Comparison of ENCODE assay signal across 17 mouse cellular contexts in the genomic region with DNA sequence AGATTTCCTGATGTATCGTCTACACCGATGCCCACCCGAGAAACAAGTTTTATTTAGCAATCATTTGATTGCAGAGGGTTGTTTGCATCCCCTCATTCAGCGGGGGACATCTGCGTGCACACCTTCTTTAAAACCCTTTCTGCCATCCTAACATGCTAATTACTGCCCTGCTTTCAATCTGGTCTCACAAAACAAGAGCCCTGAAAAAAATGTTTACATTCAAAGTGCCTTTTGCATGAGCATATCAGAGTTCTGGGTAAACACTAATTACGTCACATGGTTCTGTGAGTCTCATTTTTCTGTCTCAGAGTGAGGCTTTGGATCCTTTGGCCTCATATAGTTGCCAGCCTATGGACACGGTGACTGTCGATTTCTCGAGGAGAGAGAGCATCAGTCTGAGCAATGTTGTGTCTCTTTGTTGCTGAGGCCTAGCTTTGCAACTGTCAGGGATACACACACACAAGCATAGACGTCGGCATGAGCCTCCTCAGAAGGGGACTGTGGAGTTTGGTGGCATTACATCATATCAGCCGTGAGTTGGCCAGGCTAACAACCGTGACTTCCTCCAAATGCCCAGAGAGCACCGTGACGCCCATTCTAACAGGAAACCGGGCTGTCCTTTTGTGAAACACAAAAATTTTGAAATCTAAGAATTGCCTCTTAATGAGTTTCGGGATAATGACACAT.
DNase-seq lines count a peak whose midpoint lies in the region; ATAC-seq and TF ChIP-seq lines count a peak whose summit lies in the region.
"Had no signal": no experiment of that assay in that cellular context is flagged by ENCODE, and none has a peak within 500 bp of the region (broad histone marks: within the 10 kb centered on the region; RNA-seq: fewer than 3 reads in every experiment).

No protein-coding gene starts in this region.

- WGBS in liver, postnatal 0 days (ENCODE audit: insufficient replicate concordance), result 57% methylated on average over 17 of the region's 17 CpGs
- WGBS in liver, embryonic 12.5 days (ENCODE audit: insufficient replicate concordance), result 59% methylated on average over 17 of the region's 17 CpGs
- WGBS in hindbrain, embryonic 11.5 days, result 62% methylated on average over 17 of the region's 17 CpGs
- 41% methylated on average over 17 of the region's 17 CpGs for WGBS in midbrain, embryonic 16.5 days
- WGBS in heart, embryonic 12.5 days, result 77% methylated on average over 17 of the region's 17 CpGs

- no peak for TF ChIP-seq CTCF in liver, postnatal 0 days (IDR thresholded peaks at IDR 0.05; ENCODE audit: low read depth)

- peak; percentile 43; the same call in 1 of the 2 replicates for ATAC-seq in liver, postnatal 0 days
- ATAC-seq in liver, embryonic 12.5 days, result no peak
- peak; percentile 34; the same call in 1 of the 2 replicates for ATAC-seq in hindbrain, embryonic 11.5 days (ENCODE audit: low FRiP score)
- ATAC-seq in midbrain, embryonic 16.5 days, result peak; percentile 43
- ATAC-seq in heart, embryonic 12.5 days (ENCODE audit: insufficient number of reproducible peaks, low FRiP score), result no peak
- no peak for ATAC-seq in erythroid progenitor cell, adult 5-6 weeks (replicated peaks; ENCODE audit: low FRiP score, poor library complexity, severe bottlenecking)
- ATAC-seq: Patski had no signal

- no peak for TF ChIP-seq EP300 in liver, postnatal 0 days (IDR thresholded peaks at IDR 0.05; ENCODE audit: low read depth)

- no peaks in the 10 kb centered on the region for H3K9me3 ChIP-seq in liver, postnatal 0 days (ENCODE audit: low read length)
- no peaks in the 10 kb centered on the region for H3K9me3 ChIP-seq in liver, embryonic 12.5 days (replicated peaks)
- no peaks in the 10 kb centered on the region for H3K9me3 ChIP-seq in hindbrain, embryonic 11.5 days (ENCODE audit: control insufficient read depth, low read length)
- H3K9me3 ChIP-seq in midbrain, embryonic 16.5 days (replicated peaks; ENCODE audit: control insufficient read depth, low read length, poor library complexity, severe bottlenecking), result no peaks in the 10 kb centered on the region
- H3K9me3 ChIP-seq in heart, embryonic 12.5 days (replicated peaks), result no peaks in the 10 kb centered on the region
- H3K9me3 ChIP-seq: embryonic facial prominence, embryonic 12.5 days; heart, embryonic 15.5 days; liver, embryonic 13.5 days had no signal

- peaks cover 5% of the 10 kb centered on the region; the same call in 1 of the 2 replicates for H3K4me1 ChIP-seq in liver, postnatal 0 days (ENCODE audit: insufficient read depth)
- no peaks in the 10 kb centered on the region for H3K4me1 ChIP-seq in liver, embryonic 12.5 days
- H3K4me1 ChIP-seq in hindbrain, embryonic 11.5 days (replicated peaks; ENCODE audit: control insufficient read depth, insufficient read depth, low read length), result no peaks in the 10 kb centered on the region; the same call in 1 of the 2 replicates
- no peaks in the 10 kb centered on the region for H3K4me1 ChIP-seq in midbrain, embryonic 16.5 days (ENCODE audit: control insufficient read depth, insufficient read depth, low read length)
- H3K4me1 ChIP-seq in heart, embryonic 12.5 days (replicated peaks), result no peaks in the 10 kb centered on the region
- H3K4me1 ChIP-seq: heart, embryonic 15.5 days; liver, embryonic 13.5 days had no signal

- peak; percentile 22 for DNase-seq in liver, postnatal 0 days
- DNase-seq in embryo, embryonic 10.5 days (ENCODE audit: low spot score), result peak; percentile 40
- peak; percentile 31 for DNase-seq in hindbrain, embryonic 11.5 days (ENCODE audit: low spot score)
- DNase-seq in cerebellum, postnatal 36 days, result no peak
- DNase-seq: adrenal gland, adult 2 months; cerebellum, adult 11 months; gastrocnemius, adult 2 months; kidney, adult 18-20 months; liver, embryonic 13.5 days; thymus, adult 2 months had no signal

- H3K27ac ChIP-seq in liver, postnatal 0 days (ENCODE audit: low read depth), result no peak overlapping the region
- H3K27ac ChIP-seq in liver, embryonic 12.5 days, result no peak overlapping the region
- H3K27ac ChIP-seq in hindbrain, embryonic 11.5 days (ENCODE audit: low read depth, low read length), result no peak overlapping the region
- H3K27ac ChIP-seq in midbrain, embryonic 16.5 days (ENCODE audit: low read length), result no peak overlapping the region
- no peak overlapping the region for H3K27ac ChIP-seq in heart, embryonic 12.5 days (ENCODE audit: poor library complexity, severe bottlenecking)
- H3K27ac ChIP-seq: embryonic facial prominence, embryonic 12.5 days; gastrocnemius, adult 2 months; heart, embryonic 15.5 days; liver, embryonic 13.5 days had no signal

- H3K36me3 ChIP-seq in liver, postnatal 0 days (replicated peaks; ENCODE audit: insufficient read depth, low read length), result no peaks in the 10 kb centered on the region
- no peaks in the 10 kb centered on the region for H3K36me3 ChIP-seq in liver, embryonic 12.5 days
- H3K36me3 ChIP-seq in hindbrain, embryonic 11.5 days (ENCODE audit: control insufficient read depth, insufficient read depth, low read length), result no peaks in the 10 kb centered on the region
- no peaks in the 10 kb centered on the region for H3K36me3 ChIP-seq in midbrain, embryonic 16.5 days (ENCODE audit: control insufficient read depth, insufficient read depth, low read length)
- H3K36me3 ChIP-seq in heart, embryonic 12.5 days, result no peaks in the 10 kb centered on the region
- H3K36me3 ChIP-seq: embryonic facial prominence, embryonic 12.5 days; heart, embryonic 15.5 days; liver, embryonic 13.5 days had no signal

- H3K27me3 ChIP-seq in liver, postnatal 0 days (ENCODE audit: insufficient read depth, low read length), result no peaks in the 10 kb centered on the region
- H3K27me3 ChIP-seq in liver, embryonic 12.5 days (replicated peaks), result no peaks in the 10 kb centered on the region
- no peaks in the 10 kb centered on the region for H3K27me3 ChIP-seq in hindbrain, embryonic 11.5 days (ENCODE audit: control insufficient read depth, insufficient read depth, low read length)
- H3K27me3 ChIP-seq in midbrain, embryonic 16.5 days (ENCODE audit: control insufficient read depth, insufficient read depth, low read depth, low read length), result no peaks in the 10 kb centered on the region
- no peaks in the 10 kb centered on the region for H3K27me3 ChIP-seq in heart, embryonic 12.5 days (replicated peaks)
- H3K27me3 ChIP-seq: embryonic facial prominence, embryonic 12.5 days; heart, embryonic 15.5 days; liver, embryonic 13.5 days; Patski had no signal

- H3K9ac ChIP-seq in liver, postnatal 0 days (replicated peaks), result no peak overlapping the region
- no peak overlapping the region for H3K9ac ChIP-seq in liver, embryonic 12.5 days
- H3K9ac ChIP-seq in hindbrain, embryonic 11.5 days (ENCODE audit: low read depth, low read length), result no peak overlapping the region
- 0 out of 2 replicates have a peak overlapping the region, but pooled peaks have one; percentile 16 for H3K9ac ChIP-seq in midbrain, embryonic 16.5 days (ENCODE audit: low read depth, low read length)
- H3K9ac ChIP-seq in heart, embryonic 12.5 days, result no peak overlapping the region
- H3K9ac ChIP-seq: embryonic facial prominence, embryonic 12.5 days; heart, embryonic 15.5 days; liver, embryonic 13.5 days had no signal

- H3K4me2 ChIP-seq in liver, postnatal 0 days (ENCODE audit: low read depth, low read length), result no peak overlapping the region
- no peak overlapping the region for H3K4me2 ChIP-seq in liver, embryonic 12.5 days
- H3K4me2 ChIP-seq in hindbrain, embryonic 11.5 days (replicated peaks; ENCODE audit: low read depth, low read length), result no peak overlapping the region
- no peak overlapping the region for H3K4me2 ChIP-seq in midbrain, embryonic 16.5 days (ENCODE audit: low read length)
- H3K4me2 ChIP-seq in heart, embryonic 12.5 days, result no peak overlapping the region
- H3K4me2 ChIP-seq: embryonic facial prominence, embryonic 12.5 days; heart, embryonic 15.5 days; liver, embryonic 13.5 days had no signal

- H3K4me3 ChIP-seq in liver, postnatal 0 days (ENCODE audit: low read depth, low read length), result no peak overlapping the region
- no peak overlapping the region for H3K4me3 ChIP-seq in liver, embryonic 12.5 days
- H3K4me3 ChIP-seq in hindbrain, embryonic 11.5 days (ENCODE audit: low read depth, low read length), result no peak overlapping the region
- H3K4me3 ChIP-seq in midbrain, embryonic 16.5 days (ENCODE audit: low read depth, low read length), result no peak overlapping the region
- no peak overlapping the region for H3K4me3 ChIP-seq in heart, embryonic 12.5 days
- H3K4me3 ChIP-seq: embryonic facial prominence, embryonic 12.5 days; gastrocnemius, adult 2 months; heart, embryonic 15.5 days; liver, embryonic 13.5 days had no signal

Comparison
In these comparisons a context has a peak if more than half of its experiments do, and no peak if none do; other contexts are left out.
1. ATAC-seq: peak in liver, postnatal 0 days (single experiment), hindbrain, embryonic 11.5 days (single experiment) and midbrain, embryonic 16.5 days (single experiment); none in liver, embryonic 12.5 days (single experiment), heart, embryonic 12.5 days (single experiment) and erythroid progenitor cell, adult 5-6 weeks (single experiment).
2. DNase-seq: peak in liver, postnatal 0 days (single experiment), embryo, embryonic 10.5 days (single experiment) and hindbrain, embryonic 11.5 days (single experiment); none in cerebellum, postnatal 36 days (0 of 2).